Mouse (Mus musculus) CH12.LX (cell line): ENCODE data around the gene Spz1. TPM values are rescaled to one million over a fixed set of nuclear protein-coding genes. Genes with fewer than 3 reads are reported as not detected.

Experiments
- DNase-seq: peaks from one replicate; pipeline ENCODE4 v3.0.0-alpha.2; 2013; ENCODE audit errors: extremely low read depth
- H3K27ac ChIP-seq: 2 replicates; pipeline ENCODE4 v1.5.1; 2012; ENCODE audit warnings: low read depth, mild to moderate bottlenecking, control low read depth, moderate library complexity; ENCODE audit not compliant: insufficient read depth
- H3K27me3 ChIP-seq: replicated peaks from 2 replicates; pipeline ENCODE3; 2012; ENCODE audit warnings: inconsistent platforms
- H3K36me3 ChIP-seq, 2 experiments: replicated peaks in 1 of 2; 2 replicates each; pipeline versions ENCODE3 to v1.6.1; 2012; ENCODE audit warnings: inconsistent platforms in 1 of 2, low read length in 1 of 2, mild to moderate bottlenecking in 1 of 2, mixed read lengths in 1 of 2, moderate library complexity in 1 of 2; ENCODE audit not compliant: control insufficient read depth in 1 of 2, insufficient read depth in 1 of 2
- H3K4me1 ChIP-seq, 2 experiments: 2 replicates each; pipeline ENCODE4 v1.6.1; 2012; ENCODE audit warnings: inconsistent platforms in 1 of 2, moderate library complexity in 1 of 2; ENCODE audit not compliant: insufficient read depth in 2 of 2, control insufficient read depth in 1 of 2
- H3K4me2 ChIP-seq: 2 replicates; pipeline ENCODE4 v1.6.1; 2012; ENCODE audit warnings: low read depth, mild to moderate bottlenecking, control low read depth; ENCODE audit not compliant: poor library complexity, insufficient read depth, severe bottlenecking
- H3K4me3 ChIP-seq, 3 experiments: fragments of 150-350 bp in 1 of 3; sonication (generic) in 1 of 3; replicated peaks in 1 of 3; 2 replicates each; pipeline versions ENCODE3 to v1.5.1; 2011 to 2012; ENCODE audit warnings: low read depth in 2 of 3, low read length in 2 of 3, mild to moderate bottlenecking in 2 of 3, moderate library complexity in 2 of 3, control low read depth in 1 of 3, improper control_type of control experiment in 1 of 3, inconsistent platforms in 1 of 3, mixed read lengths in 1 of 3; ENCODE audit not compliant: poor library complexity in 1 of 3
- H3K79me2 ChIP-seq: replicated peaks from 2 replicates; pipeline ENCODE4 v1.6.1; 2012; ENCODE audit warnings: mild to moderate bottlenecking, moderate library complexity; ENCODE audit not compliant: control insufficient read depth, poor library complexity, insufficient read depth, severe bottlenecking; ENCODE audit errors: extremely low read depth
- H3K9ac ChIP-seq: 2 replicates; pipeline ENCODE4 v1.6.1; 2012; ENCODE audit warnings: low read depth, mild to moderate bottlenecking, control low read depth, moderate library complexity; ENCODE audit not compliant: insufficient read depth
- H3K9me3 ChIP-seq: replicated peaks from 2 replicates; pipeline ENCODE3; 2012; ENCODE audit warnings: low read length, inconsistent platforms, mixed read lengths
- BHLHE40 ChIP-seq: IDR thresholded peaks from 2 replicates; pipeline ENCODE4 v1.6.1; 2011; ENCODE audit warnings: mild to moderate bottlenecking, low read depth, low read length, improper control_type of control experiment
- CHD1 ChIP-seq: IDR thresholded peaks from 2 replicates; pipeline ENCODE4 v1.6.1; 2012; ENCODE audit warnings: low read depth, low read length, improper control_type of control experiment, inconsistent platforms
- CTCF ChIP-seq, 2 experiments: IDR thresholded peaks in 1 of 2; conservative IDR thresholded peaks in 1 of 2; 2 replicates each; pipeline ENCODE4 v1.5.1; 2011 to 2012; ENCODE audit warnings: low read depth in 2 of 2, low read length in 2 of 2, improper control_type of control experiment in 1 of 2, inconsistent platforms in 1 of 2, mild to moderate bottlenecking in 1 of 2, moderate library complexity in 1 of 2
- E2F4 ChIP-seq: IDR thresholded peaks from 2 replicates; pipeline ENCODE4 v1.6.1; 2011; ENCODE audit warnings: low read depth, low read length, improper control_type of control experiment; ENCODE audit not compliant: insufficient replicate concordance
- EP300 ChIP-seq: IDR thresholded peaks from 2 replicates; pipeline ENCODE4 v1.6.1; 2011; ENCODE audit warnings: low read length, improper control_type of control experiment
- ETS1 ChIP-seq: conservative IDR thresholded peaks from 2 replicates; pipeline ENCODE4 v1.6.1; 2012; ENCODE audit warnings: low read depth, mild to moderate bottlenecking, inconsistent platforms, low read length, improper control_type of control experiment, moderate library complexity
- GABPA ChIP-seq: IDR thresholded peaks from 2 replicates; pipeline ENCODE4 v1.6.1; 2012; ENCODE audit warnings: low read depth, low read length, improper control_type of control experiment, inconsistent platforms; ENCODE audit not compliant: insufficient replicate concordance
- HCFC1 ChIP-seq: IDR thresholded peaks from 2 replicates; pipeline ENCODE4 v1.6.1; 2012; ENCODE audit warnings: low read depth, mild to moderate bottlenecking, inconsistent platforms, low read length, improper control_type of control experiment
- IRF4 ChIP-seq: IDR thresholded peaks from 2 replicates; pipeline ENCODE4 v1.6.1; 2014; ENCODE audit warnings: low read depth, mild to moderate bottlenecking, inconsistent platforms, low read length, improper control_type of control experiment
- KAT2A ChIP-seq: IDR thresholded peaks from 2 replicates; pipeline ENCODE4 v1.6.1; 2012; ENCODE audit warnings: low read length, improper control_type of control experiment, inconsistent platforms; ENCODE audit not compliant: insufficient replicate concordance
- MAFK ChIP-seq: IDR thresholded peaks from 2 replicates; pipeline ENCODE4 v1.6.1; 2011; ENCODE audit warnings: low read length, improper control_type of control experiment; ENCODE audit not compliant: insufficient replicate concordance
- MAX ChIP-seq: IDR thresholded peaks from 2 replicates; pipeline ENCODE4 v1.6.1; 2011; ENCODE audit warnings: low read length, improper control_type of control experiment
- MAZ ChIP-seq: IDR thresholded peaks from 2 replicates; pipeline ENCODE4 v1.6.1; 2012; ENCODE audit warnings: low read depth, mild to moderate bottlenecking, inconsistent platforms, low read length, improper control_type of control experiment, moderate library complexity
- MEF2A ChIP-seq: IDR thresholded peaks from 2 replicates; pipeline ENCODE4 v1.6.1; 2014; ENCODE audit warnings: low read depth, mild to moderate bottlenecking, inconsistent platforms, low read length, improper control_type of control experiment, borderline replicate concordance
- MXI1 ChIP-seq: IDR thresholded peaks from 2 replicates; pipeline ENCODE4 v1.6.1; 2011; ENCODE audit warnings: mild to moderate bottlenecking, low read depth, low read length, improper control_type of control experiment
- MYC ChIP-seq: IDR thresholded peaks from 2 replicates; pipeline ENCODE4 v1.6.1; 2011; ENCODE audit warnings: low read depth, mild to moderate bottlenecking, improper control_type of control experiment, low read length
- NELFE ChIP-seq: IDR thresholded peaks from 2 replicates; pipeline ENCODE4 v1.6.1; 2011; ENCODE audit warnings: low read depth, low read length, improper control_type of control experiment
- NRF1 ChIP-seq: IDR thresholded peaks from 2 replicates; pipeline ENCODE4 v1.6.1; 2014; ENCODE audit warnings: low read depth, mild to moderate bottlenecking, inconsistent platforms, low read length, improper control_type of control experiment, moderate library complexity
- PAX5 ChIP-seq: IDR thresholded peaks from 2 replicates; pipeline ENCODE4 v1.6.1; 2012; ENCODE audit warnings: low read length, inconsistent platforms, mixed read lengths
- POLR2AphosphoS2 ChIP-seq: IDR thresholded peaks from 2 replicates; pipeline ENCODE4 v1.6.1; 2011; ENCODE audit warnings: low read depth, low read length, improper control_type of control experiment
- RAD21 ChIP-seq: IDR thresholded peaks from 2 replicates; pipeline ENCODE4 v1.6.1; 2011; ENCODE audit warnings: low read depth, mild to moderate bottlenecking, low read length, improper control_type of control experiment, moderate library complexity
- RCOR1 ChIP-seq: conservative IDR thresholded peaks from 2 replicates; pipeline ENCODE4 v1.6.1; 2012; ENCODE audit warnings: low read depth, mild to moderate bottlenecking, inconsistent platforms, low read length, improper control_type of control experiment
- SIN3A ChIP-seq: IDR thresholded peaks from 2 replicates; pipeline ENCODE4 v1.6.1; 2012; ENCODE audit warnings: low read length, improper control_type of control experiment, inconsistent platforms
- TBP ChIP-seq: conservative IDR thresholded peaks from 2 replicates; pipeline ENCODE4 v1.6.1; 2011; ENCODE audit warnings: low read depth, low read length, improper control_type of control experiment
- UBTF ChIP-seq: IDR thresholded peaks from 2 replicates; pipeline ENCODE4 v1.6.1; 2012; ENCODE audit warnings: low read depth, mild to moderate bottlenecking, inconsistent platforms, low read length, improper control_type of control experiment, moderate library complexity
- ZKSCAN1 ChIP-seq: IDR thresholded peaks from 2 replicates; pipeline ENCODE4 v1.6.1; 2012; ENCODE audit warnings: low read depth, inconsistent platforms, low read length, improper control_type of control experiment, borderline replicate concordance
- dilution Hi-C: fragments of 300-500 bp; cut with MboI; formaldehyde crosslinking; loops from 2 replicates; pipeline ENCODE4 v1.14.3; 2020; ENCODE audit warnings: low sequenced_read_pairs; ENCODE audit not compliant: extremely low pct_unique_long_range_greater_than_20kb, extremely low pct_ligation_motif_present
- in situ Hi-C: fragments of 300-500 bp; cut with MboI; formaldehyde crosslinking; loops from 3 replicates; pipeline ENCODE4 v1.14.3; 2019; ENCODE audit warnings: low sequenced_read_pairs, low pct_ligation_motif_present, low pct_unique_long_range_greater_than_20kb, mixed read lengths
- polyA plus RNA-seq: library from polyadenylated mRNA; unstranded; fragments of >175 nt; gene quantifications from 2 replicates; pipeline ENCODE4 v1.2.1, GENCODE M21; 2012; ENCODE audit warnings: low read depth; ENCODE audit not compliant: insufficient read length
- total RNA-seq, 2 experiments: library from RNA; depleted of rRNA; stranded (reverse); fragments of 300-350 nt in 1 of 2; fragments of >200 nt in 1 of 2; gene quantifications; 2 replicates each; pipeline ENCODE4 v1.2.3; 2012 to 2014

Spz1 gene
- total and polyA plus RNA-seq, 3 experiments = not detected

DNA sequence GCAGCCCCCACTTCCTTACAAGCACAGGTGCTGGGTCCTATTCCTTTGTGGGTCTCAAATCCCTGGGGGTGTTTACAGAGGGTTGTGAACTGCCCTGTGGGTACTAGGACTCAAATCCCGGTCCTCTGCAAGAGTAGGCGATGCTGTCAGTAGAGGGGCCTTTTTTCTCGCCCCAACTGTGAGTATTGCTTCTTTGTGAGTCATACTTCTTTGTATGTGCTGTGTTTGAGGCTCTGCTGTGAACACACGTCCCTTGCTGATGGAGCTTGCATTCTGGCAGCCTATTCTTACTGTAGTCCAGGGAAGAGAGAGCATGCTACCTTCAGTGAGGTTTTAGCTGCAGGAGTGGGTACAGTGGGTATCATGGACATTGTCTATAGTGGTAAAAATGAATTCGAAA lies 39.2 kb upstream of the Spz1 start:
- TF ChIP-seq POLR2AphosphoS2 (no peak), MAZ (no peak), CTCF (conservative IDR thresholded peaks at IDR 0.05 in 1 of 2, IDR thresholded peaks at IDR 0.05 in 1 of 2; ENCODE audit: low read depth in 2 of 2, low read length in 2 of 2) (no peak), E2F4 (no peak), TBP (no peak), MYC (no peak), KAT2A (no peak), ETS1 (no peak), NELFE (no peak), RAD21 (no peak)
- TF ChIP-seq, all 38 proteins: peak for 0
- no peak overlapping the region for H3K9ac ChIP-seq
- in situ Hi-C loops (no loop called here), dilution Hi-C loops (no loop called here)
- H3K27ac ChIP-seq = no peak overlapping the region
- peaks cover 19% of the 10 kb centered on the region for H3K27me3 ChIP-seq
- H3K9me3 ChIP-seq = no peaks in the 10 kb centered on the region
- no peaks in the 10 kb centered on the region for H3K79me2 ChIP-seq
- no peak for DNase-seq
- peaks cover 4 to 8% of the 10 kb centered on the region in 2 experiments; a peak in 3 of 4 replicates for H3K4me1 ChIP-seq
- no peaks in the 10 kb centered on the region for H3K36me3 ChIP-seq
- H3K4me2 ChIP-seq = no peak overlapping the region
- no peak overlapping the region for H3K4me3 ChIP-seq

DNA sequence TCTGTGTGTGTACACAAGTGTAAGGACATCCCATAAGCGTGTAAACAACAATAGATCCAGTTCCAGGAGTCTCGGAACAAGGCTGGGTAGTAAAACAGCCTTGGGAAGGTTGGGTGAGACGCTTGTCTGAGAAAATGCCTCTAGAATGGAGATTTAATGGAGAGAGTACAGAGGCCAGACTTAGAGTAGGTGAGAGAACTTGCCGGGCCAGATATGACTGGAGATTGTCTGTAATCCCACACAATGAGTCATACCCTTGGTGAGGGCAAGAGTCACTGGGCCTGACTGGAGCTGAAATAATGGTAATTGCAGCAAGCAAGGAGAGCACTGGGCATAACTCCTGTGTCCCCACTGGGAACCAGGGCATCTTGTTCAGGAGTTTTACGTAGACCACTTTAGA lies 37.1 kb upstream of the Spz1 start:
- H3K27ac ChIP-seq = no peak overlapping the region
- peaks cover 19% of the 10 kb centered on the region for H3K27me3 ChIP-seq
- no peak overlapping the region for H3K9ac ChIP-seq
- H3K9me3 ChIP-seq = no peaks in the 10 kb centered on the region
- DNase-seq = no peak
- H3K4me1 ChIP-seq = peaks cover 4 to 15% of the 10 kb centered on the region in 2 experiments; a peak in 3 of 4 replicates
- H3K4me3 ChIP-seq = no peak overlapping the region
- dilution Hi-C loops = no loop called here
- TF ChIP-seq PAX5 (no peak), RCOR1 (no peak), CHD1 (no peak), SIN3A (no peak), HCFC1 (no peak), ZKSCAN1 (no peak), UBTF (no peak), ETS1 (no peak), MXI1 (no peak), GABPA (no peak), BHLHE40 (no peak), MAFK (no peak), IRF4 (no peak), NELFE (no peak), NRF1 (no peak), KAT2A (no peak), MAX (no peak), E2F4 (no peak), MEF2A (no peak), EP300 (no peak)
- no peak overlapping the region for H3K4me2 ChIP-seq
- H3K36me3 ChIP-seq = no peaks in the 10 kb centered on the region
- no peaks in the 10 kb centered on the region for H3K79me2 ChIP-seq
- in situ Hi-C loops = no loop called here
